Mouse (Mus musculus): ENCODE measurements at regions not wholly inside any gene's neighbourhood (a gene's known extent, or its start where the extent isn't known, plus 50 kb on each side); places are given as distances from the start of the nearest gene placed in this dataset.
"Not testable (repeated sequence)": the region's sequence is repeated elsewhere in the genome, so short reads cannot be mapped to it uniquely, and the experiment has no call there.

DNA sequence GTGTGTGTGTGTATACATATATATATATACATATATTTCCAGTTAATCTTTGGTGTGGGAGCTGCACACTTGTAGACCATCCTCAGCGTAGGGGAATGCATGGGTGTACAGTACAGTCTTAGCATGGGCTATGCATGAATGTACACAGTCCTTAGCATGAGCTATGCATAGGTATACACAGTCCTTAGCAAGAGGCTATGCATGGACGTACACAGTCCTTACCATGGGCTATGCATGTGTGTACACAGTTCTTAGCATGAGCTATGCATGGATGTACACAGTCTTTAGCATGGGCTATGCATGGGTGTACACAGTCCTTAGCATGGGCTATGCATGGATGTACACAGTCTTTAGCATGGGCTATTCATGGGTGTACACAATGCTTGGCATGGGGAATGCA, 70.5 kb downstream of the Rchy1 start:
- no peak for DNase-seq (ENCODE audit: low spot score in 2 of 2)

GRCm38 (mm10) chr5:91881771-91882170, 81.1 kb downstream of the Rchy1 start:
- no peak for DNase-seq (ENCODE audit: low spot score in 2 of 2)

DNA sequence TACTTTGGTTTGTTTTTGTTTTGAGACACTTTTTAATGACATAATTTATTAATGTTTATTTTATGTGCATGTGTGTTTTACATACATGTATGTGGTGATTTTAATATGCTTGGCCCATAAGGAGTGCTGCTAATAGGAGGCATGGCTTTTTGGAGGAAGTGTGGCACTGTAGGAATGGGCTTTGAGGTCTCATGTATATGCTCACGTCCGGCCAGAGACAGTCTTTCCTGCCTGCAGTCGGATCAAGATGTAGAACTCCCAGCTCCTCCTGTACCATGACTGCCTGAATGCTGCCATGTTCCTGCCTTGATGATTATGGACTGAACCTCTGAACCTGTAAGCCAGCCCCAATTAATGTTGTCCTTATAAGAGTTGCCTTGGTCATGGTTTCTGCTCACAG, 82.6 kb downstream of the Rchy1 start:
- DNase-seq (ENCODE audit: low spot score in 2 of 2): no peak

DNA sequence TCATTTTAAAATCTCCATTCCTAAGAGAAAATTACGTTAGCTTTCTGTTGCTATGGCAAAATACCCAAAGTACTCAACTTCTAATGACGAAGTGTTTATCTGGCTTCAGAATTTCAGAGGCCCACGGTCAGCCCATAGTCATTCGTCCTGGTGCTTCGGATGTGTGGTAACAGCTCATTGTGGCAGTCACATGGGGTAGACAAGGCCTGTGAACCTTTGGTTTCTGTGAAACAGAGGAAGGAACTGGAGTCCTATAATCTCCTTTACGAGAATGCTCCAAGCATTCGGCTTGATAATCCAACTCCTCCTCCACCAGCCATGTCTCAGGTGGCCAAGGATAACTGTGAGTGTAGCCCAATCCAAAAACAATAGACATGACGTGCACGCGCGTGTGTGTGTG, 84.2 kb downstream of the Rchy1 start:
- DNase-seq (ENCODE audit: low spot score in 2 of 2): no peak

GRCm38 (mm10) chr5:91876682-91877031, 86.2 kb downstream of the Rchy1 start:
- DNase-seq (ENCODE audit: low spot score in 2 of 2): no peak

DNA sequence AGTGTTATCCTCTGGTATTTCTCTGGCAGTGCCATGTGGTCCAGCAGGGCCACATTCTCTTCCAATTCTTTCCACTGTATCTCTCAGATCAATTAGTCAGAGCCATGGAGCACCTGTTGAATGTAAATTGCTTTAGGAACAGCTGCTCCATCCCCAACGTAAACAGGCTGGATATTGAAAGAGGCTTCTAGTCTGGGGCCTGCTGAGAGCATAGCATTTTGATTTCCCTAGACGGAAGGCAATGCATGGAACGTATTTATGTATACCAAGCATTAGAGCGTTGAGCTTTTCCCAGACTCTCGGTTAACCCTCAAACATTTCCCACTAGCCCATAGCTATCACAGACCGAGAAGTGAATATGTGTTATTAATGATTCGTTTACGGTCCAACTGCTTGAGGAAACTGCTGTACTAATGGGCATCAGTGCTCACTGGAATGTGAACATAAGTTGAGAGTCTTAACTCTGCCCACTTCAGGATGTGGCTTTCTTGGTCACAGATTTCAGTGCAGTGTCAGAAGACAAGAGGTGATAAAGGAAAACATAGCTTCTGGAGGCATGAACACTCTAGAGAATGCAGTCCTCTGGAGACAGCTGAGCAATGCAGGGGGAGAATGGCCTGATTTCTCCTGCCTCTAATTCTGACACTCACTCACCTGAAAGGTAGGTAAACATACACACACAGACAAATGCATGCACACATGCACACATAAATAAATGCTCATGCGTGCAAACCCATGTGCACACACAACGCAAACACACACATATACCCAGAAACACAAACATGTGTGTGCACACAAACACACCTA, 86.8 kb downstream of the Rchy1 start:
- DNase-seq (ENCODE audit: low spot score in 2 of 2): no peak

DNA sequence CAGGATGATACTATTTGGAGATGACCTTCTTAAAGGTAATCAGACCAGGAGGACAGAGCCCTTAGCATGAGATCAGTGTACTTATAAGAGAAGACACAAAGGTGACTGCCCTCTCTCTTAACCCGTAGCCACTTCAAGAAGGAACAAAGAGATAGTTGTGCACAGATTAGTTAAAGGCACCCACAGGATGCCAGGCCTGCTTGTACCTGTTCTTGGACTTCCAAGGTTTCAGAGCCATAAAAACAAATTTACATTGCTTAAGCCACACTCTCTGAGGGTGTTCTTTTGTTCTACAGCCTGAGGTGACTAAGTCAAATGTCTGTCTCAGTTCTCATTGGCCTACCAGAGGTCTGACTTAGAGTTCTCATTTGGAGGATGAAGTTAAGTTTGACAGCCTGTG, 90.1 kb downstream of the Rchy1 start:
- no peak for DNase-seq (ENCODE audit: low spot score in 2 of 2)

- no peak for DNase-seq (ENCODE audit: low spot score in 2 of 2)
Measured at GRCm38 (mm10) chr5:91869791-91870190, 93.1 kb downstream of the Rchy1 start.

DNA sequence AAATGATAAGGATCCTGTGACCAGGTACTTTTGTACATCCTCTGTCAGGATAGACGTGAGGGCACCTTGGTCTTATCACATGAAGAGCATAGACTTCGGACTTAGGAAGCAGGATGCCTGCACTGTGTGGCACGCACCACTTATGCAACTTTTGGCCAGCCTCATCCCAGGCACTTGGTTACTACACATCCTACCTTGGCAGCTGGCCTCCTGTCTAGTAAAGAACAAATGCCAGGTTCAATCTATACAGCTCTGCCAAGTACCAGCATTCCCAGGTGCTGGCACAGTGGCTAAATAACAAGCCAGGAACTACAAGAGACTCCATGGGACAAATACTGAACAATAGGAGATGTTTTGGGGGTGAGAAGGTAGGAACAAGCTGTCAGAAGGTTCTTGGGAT, 96.7 kb downstream of the Rchy1 start:
- DNase-seq (ENCODE audit: low spot score in 2 of 2): no peak

DNA sequence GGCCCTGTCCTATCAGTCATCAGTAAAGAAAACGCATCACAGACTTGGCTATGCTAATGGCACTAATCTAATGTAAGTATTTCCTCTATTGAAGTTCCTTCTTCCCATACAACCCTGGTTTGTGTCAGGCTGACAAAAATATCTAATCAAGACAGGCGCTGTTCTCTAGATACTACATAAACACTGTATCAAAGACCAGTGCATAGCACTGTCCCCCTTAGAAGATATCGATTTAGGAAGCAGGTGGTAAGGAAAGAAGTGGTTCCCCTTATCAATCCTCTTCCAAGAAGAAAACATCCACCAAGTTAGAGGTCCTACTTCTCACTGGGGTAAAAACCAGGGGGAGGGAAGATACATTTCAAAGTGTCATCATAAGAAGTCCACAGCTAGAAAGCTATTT, 97.5 kb downstream of the Rchy1 start:
- DNase-seq (ENCODE audit: low spot score in 2 of 2): no peak

GRCm38 (mm10) chr5:91862843-91863242, 100.0 kb downstream of the Rchy1 start:
- DNase-seq (ENCODE audit: low spot score in 2 of 2): no peak

DNA sequence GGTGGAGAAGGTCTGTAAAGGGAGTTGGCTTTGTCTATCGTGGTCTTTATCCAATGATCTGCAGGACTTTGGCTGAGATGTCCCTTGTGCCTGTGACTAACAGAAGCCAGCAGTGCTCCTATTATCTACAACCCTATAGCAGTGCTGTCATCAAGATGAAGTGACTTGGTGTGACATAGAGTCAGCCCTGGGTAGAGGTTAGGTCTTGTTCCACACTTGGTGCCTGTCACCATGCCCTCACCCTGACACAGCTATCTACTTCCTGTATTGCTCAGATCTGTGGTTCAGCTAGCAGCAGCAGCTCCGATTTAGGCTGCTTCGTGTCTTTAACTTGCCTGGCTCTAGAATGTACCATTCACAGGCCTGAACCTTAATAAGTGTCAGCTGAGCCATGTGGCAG, 100.6 kb downstream of the Rchy1 start:
- no peak for DNase-seq (ENCODE audit: low spot score in 2 of 2)

GRCm38 (mm10) chr5:91861440-91862187, 101.3 kb downstream of the Rchy1 start:
- DNase-seq (ENCODE audit: low spot score in 2 of 2): peak in 1 of 2 experiments; percentile 23

DNA sequence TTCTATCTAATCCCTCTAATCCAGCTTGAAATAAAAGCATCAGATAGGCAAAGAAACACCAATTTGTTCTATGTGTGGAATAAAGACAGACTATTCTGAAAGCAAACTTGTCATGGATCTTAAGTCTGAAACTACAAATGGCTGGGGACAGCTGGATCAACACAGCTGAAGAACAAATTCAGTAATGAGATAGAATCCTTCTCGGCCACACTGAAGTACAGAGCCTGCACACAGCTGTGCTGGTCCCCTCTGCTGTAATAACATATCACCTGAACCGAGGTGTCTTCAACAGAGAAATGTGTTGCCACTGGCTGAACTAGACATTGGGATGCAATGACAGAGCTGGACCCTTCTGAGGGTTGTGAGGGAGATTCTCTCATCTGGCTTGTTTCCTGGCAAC, 102.4 kb downstream of the Rchy1 start:
- DNase-seq (ENCODE audit: low spot score in 2 of 2): no peak

GRCm38 (mm10) chr5:91852330-91852729, 110.5 kb downstream of the Rchy1 start:
- DNase-seq (ENCODE audit: low spot score in 2 of 2): no peak

- DNase-seq (ENCODE audit: low spot score in 2 of 2): not testable (repeated sequence)
Measured at GRCm38 (mm10) chr5:91850862-91851569, 111.9 kb downstream of the Rchy1 start.

DNA sequence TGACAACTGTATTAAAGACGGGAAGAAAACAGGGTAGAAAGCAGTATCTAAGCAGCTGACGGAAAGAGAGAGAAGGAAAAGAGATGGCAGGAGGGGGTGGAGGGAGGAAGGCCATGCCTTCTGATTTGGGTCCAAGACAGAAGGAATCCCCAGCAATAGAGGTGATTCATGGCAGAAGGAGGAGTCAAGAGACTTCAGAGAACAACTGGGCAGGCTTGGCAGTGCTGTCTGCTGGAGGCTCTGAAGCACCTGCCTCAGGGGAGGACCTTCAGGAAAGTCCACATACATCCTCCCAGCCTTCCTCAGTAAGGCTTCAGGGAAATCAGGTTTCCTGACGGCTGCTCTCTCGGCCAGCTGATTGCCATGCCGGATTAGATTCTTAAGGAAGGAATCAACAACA, 112.4 kb downstream of the Rchy1 start:
- DNase-seq (ENCODE audit: low spot score in 2 of 2): no peak

GRCm38 (mm10) chr5:91849533-91849932, 113.3 kb downstream of the Rchy1 start:
- DNase-seq (ENCODE audit: low spot score in 2 of 2): no peak

GRCm38 (mm10) chr5:91849114-91849513, 113.8 kb downstream of the Rchy1 start:
- no peak for DNase-seq (ENCODE audit: low spot score in 2 of 2)

DNA sequence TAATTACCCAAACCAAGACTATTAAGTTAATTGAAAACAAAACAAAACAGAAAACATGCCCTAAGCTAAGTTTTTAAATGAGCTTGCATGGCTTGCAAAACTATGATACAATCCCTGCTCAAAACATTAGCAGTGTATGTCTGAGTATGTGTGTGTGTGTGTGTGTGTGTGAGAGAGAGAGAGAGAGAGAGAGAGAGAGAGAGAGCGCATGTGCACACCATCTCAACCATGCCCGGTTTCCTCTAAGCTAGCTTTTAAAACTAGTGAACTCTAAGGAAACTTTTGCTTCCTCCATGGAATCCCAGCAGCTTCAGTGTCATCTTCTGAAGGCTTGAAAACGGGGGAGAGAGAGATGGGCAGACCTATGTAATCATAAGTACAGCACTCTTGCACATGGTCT, 114.3 kb downstream of the Rchy1 start:
- no peak for DNase-seq (ENCODE audit: low spot score in 2 of 2)

- DNase-seq (ENCODE audit: low spot score in 2 of 2): no peak
Measured at GRCm38 (mm10) chr5:91843044-91843443, 119.8 kb downstream of the Rchy1 start.

- DNase-seq (ENCODE audit: low spot score in 2 of 2): no peak
Measured at GRCm38 (mm10) chr5:91841066-91841465, 121.8 kb downstream of the Rchy1 start.

GRCm38 (mm10) chr5:91828481-91828880, 134.4 kb downstream of the Rchy1 start:
- DNase-seq (ENCODE audit: low spot score in 2 of 2): no peak

Measured in urinary bladder, postnatal 4 days (tissue).